Mouse (Mus musculus) c-Kit-positive CD71-positive TER-119-positive erythroid progenitor cells, embryonic 14.5 days (primary cell): ENCODE results near the gene Med24.
"Not testable (repeated sequence)": the region's sequence is repeated elsewhere in the genome, so short reads cannot be mapped to it uniquely, and the experiment has no call there.

Experiments
- DNase-seq: peaks from one replicate; pipeline ENCODE4 v3.0.0-alpha.2; 2013; ENCODE audit warnings: low spot score

Med24 gene

GRCm38 (mm10) chr11:98720756-98721155 is 8.5 kb downstream of the Med24 start:
- DNase-seq = no peak

- no peak for DNase-seq
Measured at GRCm38 (mm10) chr11:98717904-98718303, 11.3 kb downstream of the Med24 start.

GRCm38 (mm10) chr11:98715946-98716345 is 13.3 kb downstream of the Med24 start:
- DNase-seq = no peak

GRCm38 (mm10) chr11:98713703-98714102 is 15.5 kb downstream of the Med24 start:
- no peak for DNase-seq

DNA sequence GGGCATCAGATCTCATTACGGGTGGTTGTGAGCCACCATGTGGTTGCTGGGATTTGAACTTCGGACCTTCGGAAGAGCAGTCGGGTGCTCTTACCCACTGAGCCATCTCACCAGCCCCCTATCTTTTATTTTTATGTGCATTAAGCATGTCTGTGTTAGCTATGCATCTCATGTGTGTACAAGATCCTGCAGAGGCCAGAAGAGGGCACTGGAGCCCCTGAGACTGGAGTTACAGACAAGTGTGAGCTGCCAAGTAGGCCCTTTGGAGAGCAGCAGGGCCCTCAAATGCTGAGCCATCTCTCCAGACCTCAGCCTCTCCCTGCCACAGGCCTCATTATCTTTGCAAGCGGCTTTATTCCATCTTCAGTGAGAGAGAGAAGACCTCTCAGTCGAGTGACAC is 17.2 kb downstream of the Med24 start:
- not testable (repeated sequence) for DNase-seq

- no peak for DNase-seq
Measured at GRCm38 (mm10) chr11:98711046-98711434, 18.2 kb downstream of the Med24 start.

DNA sequence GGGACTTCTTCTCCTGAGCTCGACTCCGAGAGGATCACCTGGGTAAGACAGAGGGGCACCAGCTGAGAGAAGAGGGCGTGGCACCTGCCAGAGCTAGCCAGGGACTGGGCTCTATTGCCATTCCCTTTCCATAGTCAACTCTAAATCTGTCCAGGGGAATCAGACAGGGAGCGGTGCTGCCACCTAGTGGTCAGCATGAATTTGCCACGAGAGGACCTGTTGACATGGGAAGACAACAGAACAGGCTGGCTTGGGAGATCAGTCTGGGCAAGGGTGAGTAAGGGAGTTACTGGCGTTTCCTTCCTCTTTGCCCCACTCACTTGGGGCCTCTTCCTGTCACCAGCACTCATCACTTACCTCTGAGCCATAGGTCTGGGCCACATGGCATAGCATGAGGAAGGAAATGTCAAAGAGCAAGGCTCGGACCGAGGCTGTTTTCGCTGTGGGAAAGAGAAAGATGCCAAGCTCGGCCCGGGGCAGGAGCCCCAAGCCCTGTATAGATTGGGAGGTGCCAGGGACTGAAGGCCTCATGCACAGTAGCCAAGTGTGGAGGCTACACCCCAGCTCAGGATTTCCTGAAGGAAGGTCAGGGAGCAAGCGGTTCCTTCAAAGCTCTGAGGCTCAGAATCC is 18.7 kb downstream of the Med24 start:
- DNase-seq = peak; percentile 80

DNA sequence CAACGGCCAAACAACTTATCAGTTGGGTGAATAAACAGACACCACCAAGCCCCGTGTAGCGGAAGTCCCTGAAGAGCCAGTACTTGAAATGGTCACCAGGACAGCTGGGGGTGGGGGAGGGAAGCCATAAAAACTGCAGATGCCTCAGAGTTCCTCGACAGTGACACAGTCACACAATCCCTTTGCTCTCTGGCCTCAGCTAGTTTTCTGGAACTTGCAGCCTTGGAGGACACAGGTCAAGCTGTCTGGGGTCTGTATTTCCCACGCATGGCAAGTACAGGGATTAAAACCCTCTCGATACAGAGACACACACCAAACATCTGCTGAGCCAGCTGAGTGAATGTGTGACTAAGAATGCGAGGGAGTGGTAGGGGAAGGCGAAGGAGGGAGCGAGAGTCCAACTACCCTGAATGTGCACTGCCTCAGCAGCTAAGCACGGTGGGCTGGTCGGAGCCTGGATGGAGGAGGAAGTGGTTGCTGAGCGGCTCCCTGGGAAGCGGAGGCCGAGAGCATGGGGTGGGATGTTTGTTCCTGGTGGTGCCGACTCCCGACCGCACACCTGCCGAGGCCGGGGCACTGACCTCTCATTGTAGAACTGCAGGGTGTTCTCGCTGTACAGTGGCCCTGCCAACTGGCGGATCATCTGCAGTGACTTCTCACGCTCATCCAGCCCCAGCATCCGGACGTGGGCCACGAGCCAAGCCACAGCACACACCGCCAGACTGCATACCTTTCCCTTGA is 20.1 kb downstream of the Med24 start:
- DNase-seq = no peak

DNA sequence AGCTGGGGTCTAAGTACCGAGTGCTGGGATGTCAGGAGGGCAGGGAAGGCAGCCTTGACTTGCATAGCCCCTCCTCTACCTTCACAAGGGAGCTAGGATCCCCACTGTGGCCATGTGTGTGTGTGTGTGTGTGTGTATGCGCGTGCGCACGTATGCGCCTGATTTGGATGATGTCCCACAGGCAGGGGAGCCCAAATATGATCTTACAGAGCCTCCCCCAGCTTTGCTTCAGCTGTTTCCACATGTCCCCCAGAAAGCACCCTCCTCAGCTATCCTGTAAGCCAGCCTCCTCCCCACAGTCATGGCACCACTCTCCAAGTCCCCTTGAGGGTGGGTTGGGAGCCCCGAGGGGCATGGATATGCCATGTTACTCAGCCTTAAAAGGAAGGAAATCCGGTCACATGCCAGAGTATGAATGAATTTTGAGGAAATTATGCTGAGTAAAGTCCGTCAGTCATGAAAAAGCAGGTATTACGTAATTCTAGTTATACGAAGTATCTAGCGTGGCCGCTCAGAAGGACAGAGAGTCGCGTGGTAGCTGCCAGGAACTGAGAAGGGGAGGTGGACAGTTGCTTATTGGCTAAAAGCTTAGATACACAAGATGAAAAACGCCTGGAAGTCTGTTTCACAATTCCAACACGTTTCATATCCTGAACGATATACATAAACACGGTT is 20.8 kb downstream of the Med24 start:
- DNase-seq = no peak

DNA sequence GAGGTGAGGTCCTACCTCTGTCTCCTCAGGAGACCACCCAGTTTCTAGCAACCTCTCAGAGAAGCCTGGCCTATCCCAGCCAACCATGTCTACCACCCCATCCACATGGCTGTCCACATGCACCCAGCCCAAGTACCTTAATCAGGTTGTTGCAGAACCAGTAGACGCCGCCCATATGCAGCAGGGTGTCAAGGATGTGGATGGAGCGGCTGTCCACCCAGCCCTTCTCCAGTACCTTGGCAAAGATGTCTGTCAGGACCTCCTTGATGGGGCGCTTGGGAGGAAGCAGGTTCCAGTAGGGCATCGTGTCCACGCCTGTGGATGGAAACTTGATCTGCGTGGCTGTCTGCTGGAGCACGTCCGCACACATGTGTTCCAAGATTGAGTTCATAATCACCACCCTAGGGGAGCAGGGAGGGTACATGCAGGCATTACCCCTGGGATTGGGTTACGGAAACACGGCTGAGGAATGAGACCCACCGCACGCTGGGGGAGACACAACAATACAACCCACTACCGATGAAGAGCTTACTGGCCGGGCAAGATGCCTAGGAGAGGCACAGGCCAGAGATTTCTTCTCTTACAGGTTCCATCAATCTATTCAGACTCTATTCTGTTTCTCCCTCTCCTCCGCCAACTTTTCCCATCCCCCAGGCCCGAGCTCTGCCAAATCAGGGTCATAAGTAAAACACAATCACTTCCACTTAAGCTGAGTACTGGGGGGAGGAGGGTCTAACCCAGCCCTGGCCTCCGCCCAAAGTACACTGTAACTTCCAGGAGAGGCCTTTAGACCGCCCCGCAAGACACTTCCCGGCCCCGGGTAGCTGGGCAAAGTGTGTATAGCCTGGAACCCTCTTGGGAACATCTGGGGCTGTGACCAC is 21.6 kb downstream of the Med24 start:
- no peak for DNase-seq

DNA sequence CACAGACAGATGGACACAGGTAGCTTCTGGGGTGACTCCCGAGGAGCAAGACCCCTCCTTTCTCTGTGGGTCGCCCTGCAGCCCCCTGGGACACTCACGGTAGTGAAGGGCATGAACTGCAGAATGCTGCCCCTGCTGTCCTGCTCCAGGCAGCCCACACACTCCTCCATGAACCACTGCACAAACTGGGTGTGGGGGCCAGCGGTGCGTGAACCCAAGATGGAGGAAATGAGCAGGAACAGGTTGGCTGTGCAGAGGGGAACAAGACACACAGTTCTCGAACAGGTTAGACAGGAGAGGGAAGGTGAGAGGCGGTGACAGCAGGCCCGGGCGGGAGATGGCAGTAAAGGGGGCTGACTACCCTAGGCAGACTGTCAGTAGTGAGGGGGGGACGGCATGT is 24.2 kb downstream of the Med24 start:
- no peak for DNase-seq

DNA sequence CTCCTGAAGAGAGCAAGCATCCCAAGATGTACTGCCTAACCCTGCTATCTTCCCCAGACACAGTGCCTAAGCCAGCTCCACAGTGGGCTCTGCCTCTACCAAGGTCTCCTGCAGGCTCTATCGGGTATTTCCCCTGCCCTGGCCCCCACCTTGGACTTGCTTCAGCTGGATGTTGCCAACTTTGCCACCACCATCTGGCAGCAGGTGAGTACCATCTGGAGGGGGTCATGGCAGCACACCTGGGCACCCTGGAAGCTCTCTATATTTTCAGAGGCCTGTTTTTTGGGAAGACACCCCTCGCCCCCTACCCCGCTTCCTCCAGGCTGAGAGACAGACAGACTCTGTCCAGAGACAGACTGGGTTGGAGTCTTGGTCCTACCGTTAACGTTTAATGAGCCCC is 26.9 kb downstream of the Med24 start:
- DNase-seq = no peak

DNA sequence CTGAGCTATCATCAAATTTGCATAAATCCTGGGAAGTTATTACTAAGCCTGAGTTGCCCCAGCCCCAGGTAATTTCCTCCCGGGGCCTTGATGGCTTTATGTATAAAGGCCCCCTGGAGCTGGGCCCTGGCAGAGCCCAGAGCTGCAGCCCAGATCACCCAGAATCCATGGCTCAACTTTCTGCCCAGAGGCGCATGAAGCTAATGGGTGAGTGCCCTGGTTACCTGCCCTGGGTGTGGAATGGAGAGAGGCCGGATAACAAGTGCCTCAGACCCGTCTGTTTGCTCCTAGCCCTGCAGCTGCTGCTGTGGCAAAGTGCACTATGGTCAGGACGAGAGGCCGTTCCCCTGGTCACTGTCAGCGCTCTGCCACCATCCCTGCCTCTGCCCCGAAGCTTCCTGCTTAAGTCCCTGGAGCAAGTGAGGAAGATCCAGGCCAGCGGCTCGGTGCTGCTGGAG is 28.0 kb downstream of the Med24 start, which contains the start of gene Csf3:
Csf3 (plus strand) TSS at position 51 of the 458 bp plus-strand sequence.
- no peak for DNase-seq

- peak; percentile 73 for DNase-seq
Measured at GRCm38 (mm10) chr11:98699911-98700310, 29.3 kb downstream of the Med24 start.

DNA sequence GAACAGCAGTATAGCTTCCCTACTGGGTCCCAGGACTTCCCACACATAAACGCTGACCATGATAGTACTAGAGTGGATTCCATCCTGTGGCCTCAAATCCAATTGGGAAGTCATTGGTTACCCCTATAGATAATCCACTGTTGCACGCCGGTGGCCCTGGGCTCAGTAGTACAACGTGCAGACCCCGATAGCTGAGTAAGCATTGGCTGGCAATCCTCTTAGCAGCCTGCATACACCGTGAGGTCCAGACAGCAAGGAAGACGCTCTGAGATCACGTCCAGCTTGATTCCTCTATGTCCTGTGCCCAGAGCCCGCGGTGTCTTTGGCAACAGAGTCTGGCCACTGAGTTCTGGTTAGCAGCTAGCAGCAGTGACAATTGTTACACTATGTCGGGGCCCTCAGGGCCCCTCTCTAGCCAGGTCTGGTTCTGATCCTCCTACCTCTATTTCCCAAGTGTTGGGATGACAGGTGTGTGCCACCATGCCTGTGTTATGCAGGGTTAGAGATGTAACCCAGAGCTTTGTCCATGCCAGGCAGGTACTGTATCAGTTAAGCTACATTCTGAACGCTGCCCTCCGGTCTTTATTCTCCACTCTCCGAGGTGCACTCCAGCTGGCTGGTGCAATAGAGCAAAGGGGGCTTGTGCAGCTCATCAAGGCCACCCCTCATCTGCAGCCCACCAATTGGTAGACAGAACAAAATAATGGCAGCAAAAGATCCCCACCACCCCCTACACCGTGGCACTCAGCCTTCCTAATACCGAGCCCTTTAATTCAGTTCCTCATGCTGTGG is 30.2 kb downstream of the Med24 start:
- DNase-seq = no peak

GRCm38 (mm10) chr11:98697225-98697624 is 32.0 kb downstream of the Med24 start:
- no peak for DNase-seq

- no peak for DNase-seq
Measured at GRCm38 (mm10) chr11:98696454-98697216, 32.6 kb downstream of the Med24 start.

- DNase-seq = no peak
Measured at GRCm38 (mm10) chr11:98695408-98695807, 33.8 kb downstream of the Med24 start.

GRCm38 (mm10) chr11:98694301-98694700 is 34.9 kb downstream of the Med24 start:
- no peak for DNase-seq

DNA sequence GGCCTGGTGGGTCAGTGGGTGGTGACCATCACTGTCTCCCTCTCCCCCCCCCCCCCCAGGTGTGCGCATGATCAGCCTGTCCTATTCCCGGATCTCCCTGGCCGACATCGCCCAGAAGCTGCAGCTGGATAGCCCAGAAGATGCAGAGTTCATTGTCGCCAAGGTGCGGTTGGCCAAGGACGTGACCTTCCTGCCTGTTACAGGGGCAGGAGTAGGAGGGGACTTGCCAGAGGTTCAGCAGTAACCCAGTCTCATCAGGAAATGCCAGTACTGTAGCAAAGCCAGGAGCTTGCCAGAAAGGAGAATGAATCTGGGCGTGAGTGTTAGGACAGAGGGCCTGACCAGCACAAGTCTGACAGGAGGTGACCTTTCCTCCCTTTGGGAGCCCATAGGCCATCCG is 35.5 kb downstream of the Med24 start:
- no peak for DNase-seq
